Mouse (Mus musculus): Measurements from ENCODE around the gene Hmgcl. TPM values are rescaled to one million over a fixed set of nuclear protein-coding genes. Genes with fewer than 3 reads are reported as not detected.
A peak's percentile ranks its signal among the peaks of the same experiment; 100 is the strongest.

The Hmgcl gene
- polyA plus RNA-seq, 1 experiment from 2014 or later = 71.7 TPM

DNA sequence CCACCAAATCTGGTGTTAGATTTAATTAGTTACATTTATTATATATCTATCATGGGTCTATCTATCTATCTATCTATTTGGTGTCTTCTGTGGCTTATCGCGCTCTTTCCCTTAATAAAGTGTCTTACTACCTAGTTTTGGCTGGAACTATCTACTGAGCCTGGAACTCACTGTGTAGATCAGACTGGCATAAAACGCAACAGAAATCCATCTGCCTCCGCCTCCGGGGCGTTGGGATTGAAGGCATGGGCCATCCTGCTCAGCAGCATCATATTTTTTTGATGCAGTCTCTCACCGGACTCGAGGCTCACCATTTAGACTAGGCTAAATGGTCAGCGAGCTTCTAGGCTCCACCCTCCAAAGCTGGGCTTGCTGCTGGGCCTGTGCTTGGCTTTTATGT lies 41.5 kb downstream of the Hmgcl start:
- Histone ChIP-seq H3K36me3 (ENCODE audit: insufficient read depth) (peaks cover 25% of the 10 kb centered on the region), H3K27ac (ENCODE audit: low read depth) (peak overlapping the region; percentile 83; the same call in 1 of the 2 replicates), H3K9ac (peak overlapping the region; percentile 95), H3K4me3 (ENCODE audit: low read depth, low read length) (peak overlapping the region; percentile 95), H3K4me1 (ENCODE audit: insufficient read depth) (0 out of 2 replicates have a peak, but pooled peaks cover 3% of the 10 kb centered on the region), H3K4me2 (peak overlapping the region; percentile 81), H3K9me3 (ENCODE audit: low read depth, low read length) (no peaks in the 10 kb centered on the region), H3K27me3 (ENCODE audit: insufficient read depth, low read length) (no peaks in the 10 kb centered on the region)
- TF ChIP-seq CTCF (IDR thresholded peaks at IDR 0.05; ENCODE audit: low read depth) = no peak
- no peak for ATAC-seq (ENCODE audit: insufficient read depth)
- DNase-seq = no peak
- 60% methylated on average over 9 of the region's 9 CpGs for WGBS

DNA sequence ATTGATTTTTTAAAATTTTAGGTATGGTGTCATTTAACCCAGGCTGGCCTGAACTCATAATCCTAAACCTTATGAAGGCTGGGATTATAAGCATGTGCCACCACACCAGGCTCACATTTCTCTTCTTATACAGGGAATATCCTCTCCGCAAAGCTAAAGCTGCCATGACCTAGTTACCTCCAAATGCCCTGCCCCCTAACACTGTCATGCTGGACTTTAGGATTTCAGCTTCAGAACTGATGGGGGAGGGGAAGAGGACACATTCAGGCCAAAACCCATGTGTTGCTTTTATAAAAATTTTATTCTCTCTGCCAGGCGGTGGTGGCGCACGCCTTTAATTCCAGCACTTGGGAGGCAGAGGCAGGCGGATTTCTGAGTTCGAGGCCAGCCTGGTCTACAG lies 47.7 kb downstream of the Hmgcl start:
- no peak for TF ChIP-seq CTCF (IDR thresholded peaks at IDR 0.05; ENCODE audit: low read depth)

DNA sequence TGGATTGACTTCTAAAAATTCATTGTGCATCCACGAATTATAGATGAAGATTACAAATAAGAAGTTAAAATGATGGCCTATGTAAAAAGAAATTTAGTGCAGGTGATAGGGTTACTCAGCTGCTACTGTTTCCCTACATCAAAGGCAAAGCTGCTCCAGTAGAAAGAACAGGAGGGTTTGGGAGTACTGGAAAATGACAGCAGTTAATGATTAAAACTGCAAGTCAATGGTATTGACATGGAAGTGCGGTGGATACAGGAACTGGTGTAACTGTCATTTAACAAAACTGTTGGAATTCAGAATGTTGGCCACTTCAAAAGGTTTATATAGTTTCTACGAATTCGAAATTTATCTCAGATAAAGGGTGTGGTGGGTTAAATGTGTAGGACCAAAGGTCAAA lies 48.9 kb downstream of the Hmgcl start:
- Histone ChIP-seq H3K4me2 (no peak overlapping the region), H3K9ac (no peak overlapping the region), H3K4me1 (ENCODE audit: insufficient read depth) (no peaks in the 10 kb centered on the region), H3K36me3 (ENCODE audit: insufficient read depth) (no peaks in the 10 kb centered on the region), H3K27ac (ENCODE audit: low read depth) (no peak overlapping the region), H3K27me3 (ENCODE audit: insufficient read depth, low read length) (no peaks in the 10 kb centered on the region), H3K9me3 (ENCODE audit: low read depth, low read length) (peaks cover 5% of the 10 kb centered on the region; the same call in 1 of the 2 replicates), H3K4me3 (ENCODE audit: low read depth, low read length) (no peak overlapping the region)
- ATAC-seq (ENCODE audit: insufficient read depth) (no peak), DNase-seq (no peak)
- 85% methylated on average over 4 of the region's 4 CpGs for WGBS
- TF ChIP-seq CTCF (IDR thresholded peaks at IDR 0.05; ENCODE audit: low read depth) = no peak

More for the DNA sequence above, 47.7 kb downstream of the Hmgcl start:
- Histone ChIP-seq H3K27ac (ENCODE audit: low read depth) (no peak overlapping the region), H3K4me2 (no peak overlapping the region), H3K9me3 (ENCODE audit: low read depth, low read length) (peaks cover 5% of the 10 kb centered on the region; the same call in 1 of the 2 replicates), H3K36me3 (ENCODE audit: insufficient read depth) (no peaks in the 10 kb centered on the region), H3K4me1 (ENCODE audit: insufficient read depth) (no peaks in the 10 kb centered on the region), H3K4me3 (ENCODE audit: low read depth, low read length) (no peak overlapping the region), H3K27me3 (ENCODE audit: insufficient read depth, low read length) (no peaks in the 10 kb centered on the region), H3K9ac (no peak overlapping the region)
- 94% methylated on average over 6 of the region's 6 CpGs for WGBS
- DNase-seq (no peak), ATAC-seq (ENCODE audit: insufficient read depth) (no peak)

DNA sequence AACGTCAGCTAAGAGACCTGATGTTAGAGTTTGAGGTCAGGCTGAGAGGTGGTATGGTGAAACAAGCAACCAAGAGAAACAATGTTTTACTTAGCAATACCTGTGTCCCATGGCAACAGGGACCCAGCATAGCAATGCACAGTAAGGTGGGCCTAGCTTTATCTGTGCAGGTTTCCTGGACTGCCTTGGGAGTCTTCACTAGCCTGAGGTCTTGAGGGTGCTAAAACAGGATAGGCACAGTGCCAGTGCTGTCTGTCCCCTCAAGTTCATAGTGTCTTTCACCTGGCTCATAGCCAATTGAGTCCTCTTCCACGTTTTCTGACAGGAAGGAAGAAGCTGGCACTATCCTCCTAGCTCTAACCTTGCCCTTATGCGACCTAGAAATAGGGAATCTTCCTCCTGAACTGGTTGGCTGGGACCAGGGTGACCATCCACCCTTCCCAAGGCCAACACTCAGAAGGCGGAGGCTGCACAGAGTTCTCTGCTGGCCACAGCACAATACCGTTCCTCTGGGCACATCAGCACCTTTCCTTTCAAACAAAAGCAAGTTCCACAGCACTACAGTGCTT lies 57.9 kb downstream of the Hmgcl start:
- TF ChIP-seq CTCF (IDR thresholded peaks at IDR 0.05; ENCODE audit: low read depth) = no peak
- Histone ChIP-seq H3K4me3 (ENCODE audit: low read depth, low read length) (no peak overlapping the region), H3K27ac (ENCODE audit: low read depth) (no peak overlapping the region), H3K27me3 (ENCODE audit: insufficient read depth, low read length) (no peaks in the 10 kb centered on the region), H3K9me3 (ENCODE audit: low read depth, low read length) (no peaks in the 10 kb centered on the region), H3K9ac (no peak overlapping the region), H3K4me2 (no peak overlapping the region), H3K4me1 (ENCODE audit: insufficient read depth) (no peaks in the 10 kb centered on the region), H3K36me3 (ENCODE audit: insufficient read depth) (peaks cover 67% of the 10 kb centered on the region)
- ATAC-seq (ENCODE audit: insufficient read depth) (no peak), DNase-seq (no peak)
- WGBS = 87% methylated on average over 5 of the region's 5 CpGs

DNA sequence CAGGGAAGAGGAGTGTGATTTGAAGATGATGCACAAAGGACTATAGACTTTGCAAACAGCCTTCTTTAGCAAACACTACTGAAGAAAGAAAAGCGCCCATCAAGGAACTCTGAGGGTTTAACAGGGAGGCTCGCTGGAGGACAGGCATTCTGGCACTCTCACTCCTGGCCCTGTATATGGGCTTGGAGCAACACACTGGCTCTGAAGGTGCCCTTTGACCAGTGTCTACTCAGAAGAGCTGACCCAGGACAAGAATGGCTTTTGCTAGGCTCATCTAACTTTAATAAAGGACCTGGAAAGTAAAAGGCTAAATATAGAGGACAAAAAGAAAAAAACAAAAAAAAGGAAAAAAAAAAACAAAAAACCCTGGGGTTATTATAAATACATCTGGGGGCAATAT lies 58.7 kb downstream of the Hmgcl start:
- TF ChIP-seq CTCF (IDR thresholded peaks at IDR 0.05; ENCODE audit: low read depth) = no peak
- Histone ChIP-seq H3K27me3 (ENCODE audit: insufficient read depth, low read length) (no peaks in the 10 kb centered on the region), H3K9ac (no peak overlapping the region), H3K36me3 (ENCODE audit: insufficient read depth) (peaks cover 74% of the 10 kb centered on the region), H3K4me3 (ENCODE audit: low read depth, low read length) (no peak overlapping the region), H3K9me3 (ENCODE audit: low read depth, low read length) (no peaks in the 10 kb centered on the region), H3K4me2 (no peak overlapping the region), H3K27ac (ENCODE audit: low read depth) (no peak overlapping the region), H3K4me1 (ENCODE audit: insufficient read depth) (no peaks in the 10 kb centered on the region)
- ATAC-seq (ENCODE audit: insufficient read depth) (no peak), DNase-seq (no peak)
- 79% methylated on average over 2 of the region's 2 CpGs for WGBS

DNA sequence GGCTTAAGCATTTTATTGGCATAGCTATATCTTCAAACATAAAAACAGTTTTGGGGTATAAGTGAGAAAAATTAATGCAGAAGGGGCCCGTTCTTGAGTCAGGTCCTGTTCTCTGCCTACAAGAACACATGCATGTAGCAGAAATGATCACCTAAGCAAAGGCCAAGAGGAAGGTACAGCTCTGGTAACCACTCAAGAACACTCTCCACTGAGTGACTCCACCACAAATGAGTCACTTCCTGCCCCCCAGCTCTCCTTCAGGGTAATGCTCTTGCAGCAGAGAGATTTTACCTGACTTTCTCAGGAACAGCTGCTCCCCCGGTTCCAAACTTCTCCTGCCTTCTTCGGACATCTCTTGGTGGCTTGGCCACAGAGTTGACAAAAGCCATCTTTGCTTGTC lies 60.6 kb downstream of the Hmgcl start:
- TF ChIP-seq CTCF (IDR thresholded peaks at IDR 0.05; ENCODE audit: low read depth) = no peak
- H3K9me3 ChIP-seq (ENCODE audit: low read depth, low read length) = no peaks in the 10 kb centered on the region
- H3K36me3 ChIP-seq (ENCODE audit: insufficient read depth) = peaks cover 90% of the 10 kb centered on the region
- no peaks in the 10 kb centered on the region for H3K27me3 ChIP-seq (ENCODE audit: insufficient read depth, low read length)
- H3K4me2 ChIP-seq = no peak overlapping the region
- ATAC-seq (ENCODE audit: insufficient read depth) (no peak), DNase-seq (no peak)
- no peak overlapping the region for H3K4me3 ChIP-seq (ENCODE audit: low read depth, low read length)
- WGBS = 74% methylated on average over 3 of the region's 3 CpGs
- no peaks in the 10 kb centered on the region for H3K4me1 ChIP-seq (ENCODE audit: insufficient read depth)
- H3K27ac ChIP-seq (ENCODE audit: low read depth) = no peak overlapping the region
- H3K9ac ChIP-seq = no peak overlapping the region

DNA sequence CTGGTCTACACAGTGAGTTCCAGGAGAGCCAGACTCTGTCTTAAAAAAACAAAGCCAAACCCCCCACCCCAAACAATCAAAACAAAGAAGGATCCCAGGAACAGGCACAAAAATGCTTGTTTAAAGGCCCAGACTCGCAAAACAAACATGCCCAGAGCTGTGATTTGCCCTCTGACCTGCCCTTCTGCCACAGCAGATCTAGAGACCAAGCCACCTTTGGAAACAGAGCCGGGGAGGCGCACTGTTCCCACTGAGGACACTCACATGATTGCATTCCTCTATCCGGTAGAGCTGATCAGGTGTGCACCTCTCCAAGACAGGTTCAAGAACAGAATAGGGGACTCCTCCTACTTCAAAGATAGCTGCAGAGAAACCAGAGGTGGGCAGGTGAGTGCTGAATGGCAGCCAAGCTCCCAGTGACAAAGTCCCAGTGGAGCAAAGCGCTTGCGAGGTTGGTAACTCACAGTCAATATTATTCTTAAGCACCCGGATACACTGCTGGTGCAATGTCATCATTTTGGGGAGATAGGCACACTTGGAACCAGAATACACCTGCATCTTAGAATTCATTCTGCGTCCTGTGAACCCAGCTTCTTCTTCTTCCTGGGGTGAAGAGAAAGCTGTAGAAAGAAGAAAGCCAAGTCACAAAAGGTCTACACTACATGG lies 62.7 kb downstream of the Hmgcl start:
- H3K27ac ChIP-seq (ENCODE audit: low read depth) = no peak overlapping the region
- WGBS = 79% methylated on average over 8 of the region's 8 CpGs
- H3K9ac ChIP-seq = no peak overlapping the region
- no peak for ATAC-seq (ENCODE audit: insufficient read depth)
- no peaks in the 10 kb centered on the region for H3K9me3 ChIP-seq (ENCODE audit: low read depth, low read length)
- H3K4me2 ChIP-seq = no peak overlapping the region
- no peaks in the 10 kb centered on the region for H3K27me3 ChIP-seq (ENCODE audit: insufficient read depth, low read length)
- no peaks in the 10 kb centered on the region for H3K4me1 ChIP-seq (ENCODE audit: insufficient read depth)
- H3K4me3 ChIP-seq (ENCODE audit: low read depth, low read length) = no peak overlapping the region
- no peak for TF ChIP-seq CTCF (IDR thresholded peaks at IDR 0.05; ENCODE audit: low read depth)
- no peak for DNase-seq
- peaks cover 91% of the 10 kb centered on the region for H3K36me3 ChIP-seq (ENCODE audit: insufficient read depth)
